Mouse (Mus musculus): Measurements from ENCODE around the gene Agpat1.

The Agpat1 gene

GRCm38 (mm10) chr17:34604061-34604508 is at the start of gene Agpat1:
Agpat1 (plus strand) TSS chr17:34604262.
- DNase-seq (ENCODE audit: low spot score in 2 of 2), result peak; percentile 92 to 98

GRCm38 (mm10) chr17:34555483-34555882 is 48.6 kb upstream of the Agpat1 start:
- DNase-seq (ENCODE audit: low spot score in 2 of 2), result peak; percentile 70 to 79

- DNase-seq (ENCODE audit: low spot score in 2 of 2), result no peak
Measured at GRCm38 (mm10) chr17:34556406-34556805, 47.7 kb upstream of the Agpat1 start.

GRCm38 (mm10) chr17:34557411-34557810 is 46.7 kb upstream of the Agpat1 start:
- no peak for DNase-seq (ENCODE audit: low spot score in 2 of 2)

GRCm38 (mm10) chr17:34559116-34559515 is 44.9 kb upstream of the Agpat1 start:
- no peak for DNase-seq (ENCODE audit: low spot score in 2 of 2)

- DNase-seq (ENCODE audit: low spot score in 2 of 2), result no peak
Measured at GRCm38 (mm10) chr17:34559895-34560294, 44.2 kb upstream of the Agpat1 start.

- DNase-seq (ENCODE audit: low spot score in 2 of 2), result no peak
Measured at GRCm38 (mm10) chr17:34560438-34560837, 43.6 kb upstream of the Agpat1 start.

- DNase-seq (ENCODE audit: low spot score in 2 of 2), result no peak
Measured at GRCm38 (mm10) chr17:34561200-34561599, 42.9 kb upstream of the Agpat1 start.

GRCm38 (mm10) chr17:34562595-34562994 is 41.5 kb upstream of the Agpat1 start:
- DNase-seq (ENCODE audit: low spot score in 2 of 2), result no peak

- no peak for DNase-seq (ENCODE audit: low spot score in 2 of 2)
Measured at GRCm38 (mm10) chr17:34563354-34563753, 40.7 kb upstream of the Agpat1 start.

- no peak for DNase-seq (ENCODE audit: low spot score in 2 of 2)
Measured at GRCm38 (mm10) chr17:34564003-34564421, 40.0 kb upstream of the Agpat1 start, which contains the start of gene Notch4. Notch4 (plus strand) TSS chr17:34564268.

- no peak for DNase-seq (ENCODE audit: low spot score in 2 of 2)
Measured at GRCm38 (mm10) chr17:34564796-34565195, 39.3 kb upstream of the Agpat1 start.

- no peak for DNase-seq (ENCODE audit: low spot score in 2 of 2)
Measured at GRCm38 (mm10) chr17:34567311-34567710, 36.8 kb upstream of the Agpat1 start.

GRCm38 (mm10) chr17:34568421-34568820 is 35.6 kb upstream of the Agpat1 start:
- DNase-seq (ENCODE audit: low spot score in 2 of 2), result no peak

- DNase-seq (ENCODE audit: low spot score in 2 of 2), result no peak
Measured at GRCm38 (mm10) chr17:34569919-34570318, 34.1 kb upstream of the Agpat1 start.

- DNase-seq (ENCODE audit: low spot score in 2 of 2), result no peak
Measured at GRCm38 (mm10) chr17:34571875-34572274, 32.2 kb upstream of the Agpat1 start.

- no peak for DNase-seq (ENCODE audit: low spot score in 2 of 2)
Measured at GRCm38 (mm10) chr17:34572361-34572760, 31.7 kb upstream of the Agpat1 start.

- no peak for DNase-seq (ENCODE audit: low spot score in 2 of 2)
Measured at GRCm38 (mm10) chr17:34576577-34576976, 27.5 kb upstream of the Agpat1 start.

GRCm38 (mm10) chr17:34578070-34578469 is 26.0 kb upstream of the Agpat1 start:
- no peak for DNase-seq (ENCODE audit: low spot score in 2 of 2)

- no peak for DNase-seq (ENCODE audit: low spot score in 2 of 2)
Measured at GRCm38 (mm10) chr17:34582528-34582927, 21.5 kb upstream of the Agpat1 start.

GRCm38 (mm10) chr17:34583397-34583796 is 20.7 kb upstream of the Agpat1 start:
- no peak for DNase-seq (ENCODE audit: low spot score in 2 of 2)

- DNase-seq (ENCODE audit: low spot score in 2 of 2), result no peak
Measured at GRCm38 (mm10) chr17:34583819-34584218, 20.2 kb upstream of the Agpat1 start.

- no peak for DNase-seq (ENCODE audit: low spot score in 2 of 2)
Measured at GRCm38 (mm10) chr17:34585121-34585520, 18.9 kb upstream of the Agpat1 start.
